Mouse (Mus musculus): Measurements from ENCODE around the gene Srpk3. TPM values are rescaled to one million over a fixed set of nuclear protein-coding genes. Genes with fewer than 3 reads are reported as not detected.

Srpk3 gene
- polyA plus RNA-seq, 1 experiment: 0.71 TPM

- Histone ChIP-seq H3K4me3 (ENCODE audit: insufficient read depth, low read depth, low read length) (peak within 1 kb of the TSS; percentile 89), H3K4me1 (ENCODE audit: control insufficient read depth, insufficient read depth, insufficient read length, low read length) (peaks cover 2% of the 10 kb centered on the region; the same call in 1 of the 2 replicates), H3K27ac (replicated peaks; ENCODE audit: low read depth, low read length) (peak within 1 kb of the TSS; percentile 96)
Measured at GRCm38 (mm10) chrX:73786364-73787224, 12.4 kb downstream of the Srpk3 start, which contains the start of the genes Idh3g and Ssr4. Gene Idh3g (minus strand): TSS chrX:73786897. Gene Ssr4 (plus strand): TSS chrX:73787028.

DNA sequence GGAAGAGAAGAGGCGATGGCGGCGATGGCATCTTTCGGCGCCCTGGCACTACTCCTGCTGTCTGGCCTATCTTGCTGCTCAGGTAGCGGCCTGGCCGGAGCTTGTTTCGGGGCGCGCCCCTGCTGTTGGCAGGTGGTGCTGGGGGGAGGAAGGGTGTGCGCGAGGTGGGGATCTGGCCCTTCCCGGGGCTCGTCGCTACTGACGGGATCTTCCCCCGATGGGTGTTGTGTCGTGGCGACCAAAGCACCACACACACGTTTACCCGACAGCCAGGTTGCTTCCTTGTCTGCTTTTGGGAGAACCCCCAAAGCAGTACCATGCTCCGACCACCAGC, 13.0 kb downstream of the Srpk3 start:
- H3K4me1 ChIP-seq (ENCODE audit: control insufficient read depth, insufficient read depth, insufficient read length, low read length): peaks cover 2% of the 10 kb centered on the region; the same call in 1 of the 2 replicates
- peak overlapping the region; percentile 73 for H3K27ac ChIP-seq (replicated peaks; ENCODE audit: low read depth, low read length)
- H3K4me3 ChIP-seq (ENCODE audit: insufficient read depth, low read depth, low read length): peak overlapping the region; percentile 68

- H3K4me3 ChIP-seq (ENCODE audit: insufficient read depth, low read depth, low read length): no peak overlapping the region
- H3K4me1 ChIP-seq (ENCODE audit: control insufficient read depth, insufficient read depth, insufficient read length, low read length): no peaks in the 10 kb centered on the region; the same call in 1 of the 2 replicates
Measured at GRCm38 (mm10) chrX:73788501-73788900, 14.3 kb downstream of the Srpk3 start.

GRCm38 (mm10) chrX:73793039-73793438, 18.8 kb downstream of the Srpk3 start:
- H3K4me1 ChIP-seq (ENCODE audit: control insufficient read depth, insufficient read depth, insufficient read length, low read length): no peaks in the 10 kb centered on the region; the same call in 1 of the 2 replicates
- H3K27ac ChIP-seq (replicated peaks; ENCODE audit: low read depth, low read length): no peak overlapping the region
- no peak overlapping the region for H3K4me3 ChIP-seq (ENCODE audit: insufficient read depth, low read depth, low read length)

More at GRCm38 (mm10) chrX:73788501-73788900, 14.3 kb downstream of the Srpk3 start:
- no peak overlapping the region for H3K27ac ChIP-seq (replicated peaks; ENCODE audit: low read depth, low read length)

DNA sequence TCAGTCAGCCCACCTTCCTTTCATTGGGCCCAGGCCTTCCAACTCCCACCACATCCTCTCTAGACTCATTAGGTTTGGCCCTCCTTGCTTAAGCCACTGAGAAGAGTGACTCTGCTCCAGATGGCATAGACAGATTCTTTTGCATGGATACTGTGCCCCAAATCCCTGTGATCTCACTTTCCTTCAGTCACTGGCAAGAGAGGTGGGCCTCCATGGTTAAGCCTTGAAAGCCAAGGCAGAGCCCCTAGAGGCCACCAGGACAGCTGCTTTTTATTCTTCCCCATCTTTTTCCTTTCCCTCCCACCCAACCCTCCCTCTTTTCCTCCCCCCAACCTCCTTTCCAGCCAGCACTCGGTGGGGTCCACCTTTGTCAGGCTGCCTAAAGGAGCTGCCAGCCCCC, 19.3 kb downstream of the Srpk3 start:
- Histone ChIP-seq H3K4me1 (ENCODE audit: control insufficient read depth, insufficient read depth, insufficient read length, low read length) (no peaks in the 10 kb centered on the region), H3K4me3 (ENCODE audit: insufficient read depth, low read depth, low read length) (no peak overlapping the region), H3K27ac (replicated peaks; ENCODE audit: low read depth, low read length) (no peak overlapping the region)

DNA sequence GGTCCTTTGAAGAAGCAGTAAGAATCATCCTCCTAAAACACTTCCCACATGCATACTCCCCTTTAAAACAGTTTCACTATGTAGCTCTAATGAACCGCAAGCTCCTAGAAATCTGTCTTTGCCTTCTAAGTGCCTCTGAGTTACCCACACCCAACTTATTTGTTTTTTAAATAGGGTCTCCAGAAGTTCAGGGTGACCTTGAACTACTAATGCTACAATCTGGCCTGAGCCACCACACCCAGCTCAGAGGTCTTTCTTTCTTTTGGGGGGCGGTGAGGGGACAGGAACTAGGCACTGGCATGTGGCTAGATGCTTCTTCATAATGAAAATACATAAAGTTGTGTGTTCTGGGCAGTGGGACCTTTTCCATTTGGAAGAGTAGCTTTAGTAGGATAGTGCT, 23.3 kb downstream of the Srpk3 start:
- Histone ChIP-seq H3K4me1 (ENCODE audit: control insufficient read depth, insufficient read depth, insufficient read length, low read length) (no peaks in the 10 kb centered on the region), H3K27ac (replicated peaks; ENCODE audit: low read depth, low read length) (no peak overlapping the region), H3K4me3 (ENCODE audit: insufficient read depth, low read depth, low read length) (no peak overlapping the region)

DNA sequence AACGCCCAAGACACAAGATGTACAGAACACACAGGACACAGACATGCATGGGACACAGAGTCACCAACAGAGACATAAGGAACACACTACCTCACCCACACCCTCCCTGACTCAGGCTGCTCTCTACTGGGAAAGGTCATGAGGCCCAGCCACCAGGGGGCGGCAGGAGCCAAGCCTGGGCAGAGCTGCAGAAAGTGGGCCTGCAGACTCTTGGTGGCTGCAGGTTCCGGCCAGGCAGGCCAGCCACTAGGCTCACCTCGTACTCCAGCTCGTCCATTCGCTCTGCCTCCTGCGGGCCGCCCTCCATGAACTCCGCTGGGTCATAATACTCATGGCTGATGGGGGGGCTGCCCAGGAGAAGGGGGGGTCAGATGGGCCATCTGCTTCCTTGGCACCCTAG, 24.3 kb downstream of the Srpk3 start:
- H3K4me1 ChIP-seq (ENCODE audit: control insufficient read depth, insufficient read depth, insufficient read length, low read length): no peaks in the 10 kb centered on the region
- no peak overlapping the region for H3K4me3 ChIP-seq (ENCODE audit: insufficient read depth, low read depth, low read length)
- H3K27ac ChIP-seq (replicated peaks; ENCODE audit: low read depth, low read length): no peak overlapping the region

DNA sequence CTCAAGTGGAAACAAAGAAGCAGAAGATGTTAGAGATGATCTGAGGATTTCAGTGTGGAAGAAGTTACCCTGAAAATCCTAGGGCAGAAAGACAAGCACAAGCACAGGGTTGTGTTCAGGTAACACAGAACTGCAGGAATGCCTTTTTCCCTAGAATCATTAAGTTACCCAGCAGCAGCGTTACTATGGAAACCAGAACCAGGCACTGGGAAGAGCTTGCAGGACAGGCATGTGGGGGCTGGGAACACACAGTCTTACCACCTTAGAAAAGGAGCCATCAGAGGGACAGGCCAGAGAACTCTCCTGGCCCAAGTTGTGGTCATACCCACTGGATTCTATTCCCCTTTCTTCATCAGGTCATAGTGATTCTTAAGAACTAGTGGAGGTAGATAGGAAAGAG, 31.6 kb downstream of the Srpk3 start:
- Histone ChIP-seq H3K27ac (replicated peaks; ENCODE audit: low read depth, low read length) (no peak overlapping the region), H3K4me3 (ENCODE audit: insufficient read depth, low read depth, low read length) (no peak overlapping the region), H3K4me1 (ENCODE audit: control insufficient read depth, insufficient read depth, insufficient read length, low read length) (no peaks in the 10 kb centered on the region)

GRCm38 (mm10) chrX:73815072-73815471, 40.9 kb downstream of the Srpk3 start:
- no peaks in the 10 kb centered on the region for H3K4me1 ChIP-seq (ENCODE audit: control insufficient read depth, insufficient read depth, insufficient read length, low read length)
- H3K4me3 ChIP-seq (ENCODE audit: insufficient read depth, low read depth, low read length): no peak overlapping the region

DNA sequence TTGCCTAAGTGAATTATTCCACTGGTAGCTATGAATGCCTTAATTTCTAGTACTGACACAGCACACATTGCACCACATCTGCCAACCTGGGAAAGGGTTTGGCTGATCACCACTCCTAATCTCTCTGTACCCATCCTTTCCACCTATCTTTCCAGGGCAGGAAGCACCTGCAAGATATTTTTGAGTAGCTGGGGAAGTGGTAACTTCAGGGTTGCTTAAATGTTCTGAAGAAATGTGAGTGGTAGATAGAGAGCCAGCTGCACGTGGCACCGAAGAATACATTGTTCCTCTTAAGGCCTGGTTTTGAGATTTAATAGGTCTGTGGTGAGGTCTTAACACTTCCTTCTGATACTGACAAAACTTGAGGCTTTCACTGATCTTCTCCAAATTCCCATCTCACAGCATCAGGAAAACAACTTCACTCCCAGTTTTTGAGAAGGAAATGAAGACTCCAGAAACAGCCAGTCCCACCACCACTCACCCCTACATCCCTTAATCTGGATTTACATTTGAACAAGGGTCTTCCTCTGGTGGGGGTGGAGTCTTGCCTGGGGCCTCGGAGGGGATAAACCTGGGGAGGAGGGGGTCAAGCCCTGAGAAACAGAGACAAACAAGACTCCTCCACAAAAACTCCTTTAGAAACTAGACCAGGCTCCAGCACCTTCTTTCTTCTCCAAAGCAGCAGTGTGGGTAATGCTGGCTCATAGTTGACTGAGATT, 42.5 kb downstream of the Srpk3 start:
- Histone ChIP-seq H3K4me1 (ENCODE audit: control insufficient read depth, insufficient read depth, insufficient read length, low read length) (no peaks in the 10 kb centered on the region), H3K27ac (replicated peaks; ENCODE audit: low read depth, low read length) (no peak overlapping the region), H3K4me3 (ENCODE audit: insufficient read depth, low read depth, low read length) (no peak overlapping the region)

More at GRCm38 (mm10) chrX:73815072-73815471, 40.9 kb downstream of the Srpk3 start:
- no peak overlapping the region for H3K27ac ChIP-seq (replicated peaks; ENCODE audit: low read depth, low read length)

GRCm38 (mm10) chrX:73823747-73824146, 49.5 kb downstream of the Srpk3 start:
- Histone ChIP-seq H3K4me1 (ENCODE audit: control insufficient read depth, insufficient read depth, insufficient read length, low read length) (no peaks in the 10 kb centered on the region; the same call in 1 of the 2 replicates), H3K27ac (replicated peaks; ENCODE audit: low read depth, low read length) (no peak overlapping the region), H3K4me3 (ENCODE audit: insufficient read depth, low read depth, low read length) (peak overlapping the region; percentile 75)

DNA sequence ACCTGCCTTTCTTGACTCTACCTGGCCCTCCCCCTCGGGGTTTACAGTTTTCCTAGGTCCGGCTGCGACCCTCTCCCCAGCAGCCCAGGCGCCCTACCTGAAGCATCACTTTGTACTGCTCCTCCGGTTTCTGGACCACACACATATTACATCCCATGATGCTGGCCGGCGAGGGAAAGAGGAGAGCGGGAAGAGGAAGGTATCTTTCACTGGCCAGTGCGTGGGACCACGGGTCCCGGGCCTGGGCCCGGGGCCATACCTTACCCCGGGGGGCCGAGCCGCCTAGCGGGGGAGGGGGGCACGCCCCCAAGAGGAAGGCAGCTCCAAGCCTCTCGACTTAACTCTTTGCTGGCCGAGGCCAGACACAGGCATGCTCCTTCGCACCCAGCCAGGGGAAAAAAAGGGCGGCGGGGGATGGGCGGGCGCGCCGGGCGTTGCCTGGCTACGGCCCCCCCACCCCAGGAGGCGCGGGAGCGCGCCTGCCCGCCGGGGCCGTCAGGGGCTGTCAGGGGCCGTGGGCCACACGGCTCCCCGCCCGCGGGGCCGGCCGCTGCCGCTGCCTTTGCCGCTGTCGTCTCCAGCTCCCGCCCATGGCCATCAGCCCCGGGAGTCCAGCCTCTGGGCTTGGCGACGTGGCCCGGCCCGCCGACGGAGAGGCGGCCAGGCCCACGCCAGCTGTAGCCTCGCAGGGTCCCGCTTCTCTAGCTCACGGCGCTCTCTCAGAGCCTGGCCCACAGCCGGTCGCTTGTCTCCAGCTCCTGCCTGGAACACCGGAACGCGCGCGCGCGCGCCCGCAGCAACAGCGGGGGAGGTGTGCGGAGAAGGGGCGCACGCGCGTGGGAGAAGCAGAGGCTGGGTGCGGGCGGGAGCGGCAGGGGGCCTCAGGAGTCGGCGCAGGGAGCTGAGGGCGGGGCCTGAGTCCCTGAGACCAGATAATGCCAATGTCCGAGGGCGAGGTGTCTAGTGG, 50.3 kb downstream of the Srpk3 start, which contains the start of gene Pdzd4:
Gene Pdzd4, minus strand, starts transcription at position 785 of the 967 bp plus-strand sequence.
- H3K27ac ChIP-seq (replicated peaks; ENCODE audit: low read depth, low read length): no peak within 1 kb of the TSS
- H3K4me1 ChIP-seq (ENCODE audit: control insufficient read depth, insufficient read depth, insufficient read length, low read length): no peaks in the 10 kb centered on the region; the same call in 1 of the 2 replicates
- H3K4me3 ChIP-seq (ENCODE audit: insufficient read depth, low read depth, low read length): peak within 1 kb of the TSS; percentile 75
